Mouse (Mus musculus): Measurements from ENCODE around the gene Cryzl2.
A peak's percentile ranks its signal among the peaks of the same experiment; 100 is the strongest.

Cryzl2 gene

DNA sequence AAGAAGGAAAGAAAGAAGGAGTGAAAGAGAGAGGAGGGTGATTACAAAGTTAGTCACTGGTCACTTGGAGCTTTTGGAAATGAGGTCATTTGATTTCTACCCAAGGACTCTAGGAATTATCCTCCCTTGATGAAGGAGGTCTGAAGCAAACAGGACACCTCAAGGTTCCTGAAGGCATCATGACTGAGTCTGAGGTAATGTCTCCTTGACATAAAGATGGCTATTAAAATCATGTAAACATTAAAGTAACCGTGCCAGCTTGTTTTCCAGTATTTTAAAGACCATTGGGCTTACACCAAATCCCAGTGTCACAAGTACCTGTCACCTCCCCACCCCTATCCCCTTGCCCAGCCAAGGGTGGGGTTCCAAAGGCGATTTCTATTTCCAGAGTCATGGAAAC, 20.1 kb upstream of the Cryzl2 start:
- TF ChIP-seq NANOG (IDR thresholded peaks at IDR 0.05; ENCODE audit: borderline replicate concordance, low read length) = no peak
- no peak for TF ChIP-seq POU5F1 (IDR thresholded peaks at IDR 0.05; ENCODE audit: borderline replicate concordance, low read length)
- no peak for TF ChIP-seq CTCF (conservative IDR thresholded peaks at IDR 0.05; ENCODE audit: low read length)
- no peaks in the 10 kb centered on the region for H3K36me3 ChIP-seq (ENCODE audit: insufficient read depth, low read length)
- peaks cover 49% of the 10 kb centered on the region for H3K4me1 ChIP-seq (replicated peaks; ENCODE audit: low read depth, low read length)
- no peak overlapping the region for H3K4me3 ChIP-seq (replicated peaks; ENCODE audit: low read length)
- no peaks in the 10 kb centered on the region for H3K9me3 ChIP-seq (ENCODE audit: low read length)
- H3K27me3 ChIP-seq (ENCODE audit: insufficient read depth, low read length) = no peaks in the 10 kb centered on the region

DNA sequence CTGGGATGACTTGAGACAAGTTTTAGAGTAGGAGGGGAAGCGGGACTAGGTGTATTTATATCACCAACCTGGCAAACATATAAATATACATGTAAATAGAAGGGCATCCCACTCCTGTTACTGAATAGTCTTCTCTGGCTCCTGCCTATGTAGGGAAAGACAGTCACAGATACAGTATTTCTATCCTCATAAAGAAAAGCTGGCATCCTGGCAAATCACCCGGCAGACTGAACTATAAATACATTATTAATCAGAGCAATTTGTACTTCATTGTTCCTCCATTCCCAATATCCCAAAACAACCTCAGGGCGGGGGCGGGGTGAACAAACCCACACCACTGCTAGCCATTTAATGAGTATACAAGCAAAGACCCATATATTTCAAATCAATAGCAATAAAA, 19.3 kb upstream of the Cryzl2 start:
- Histone ChIP-seq H3K4me3 (replicated peaks; ENCODE audit: low read length) (no peak overlapping the region), H3K36me3 (ENCODE audit: insufficient read depth, low read length) (no peaks in the 10 kb centered on the region), H3K9me3 (ENCODE audit: low read length) (no peaks in the 10 kb centered on the region), H3K27me3 (ENCODE audit: insufficient read depth, low read length) (no peaks in the 10 kb centered on the region), H3K4me1 (replicated peaks; ENCODE audit: low read depth, low read length) (peaks cover 49% of the 10 kb centered on the region)
- TF ChIP-seq NANOG (IDR thresholded peaks at IDR 0.05; ENCODE audit: borderline replicate concordance, low read length) (no peak), POU5F1 (IDR thresholded peaks at IDR 0.05; ENCODE audit: borderline replicate concordance, low read length) (no peak), CTCF (conservative IDR thresholded peaks at IDR 0.05; ENCODE audit: low read length) (no peak)

DNA sequence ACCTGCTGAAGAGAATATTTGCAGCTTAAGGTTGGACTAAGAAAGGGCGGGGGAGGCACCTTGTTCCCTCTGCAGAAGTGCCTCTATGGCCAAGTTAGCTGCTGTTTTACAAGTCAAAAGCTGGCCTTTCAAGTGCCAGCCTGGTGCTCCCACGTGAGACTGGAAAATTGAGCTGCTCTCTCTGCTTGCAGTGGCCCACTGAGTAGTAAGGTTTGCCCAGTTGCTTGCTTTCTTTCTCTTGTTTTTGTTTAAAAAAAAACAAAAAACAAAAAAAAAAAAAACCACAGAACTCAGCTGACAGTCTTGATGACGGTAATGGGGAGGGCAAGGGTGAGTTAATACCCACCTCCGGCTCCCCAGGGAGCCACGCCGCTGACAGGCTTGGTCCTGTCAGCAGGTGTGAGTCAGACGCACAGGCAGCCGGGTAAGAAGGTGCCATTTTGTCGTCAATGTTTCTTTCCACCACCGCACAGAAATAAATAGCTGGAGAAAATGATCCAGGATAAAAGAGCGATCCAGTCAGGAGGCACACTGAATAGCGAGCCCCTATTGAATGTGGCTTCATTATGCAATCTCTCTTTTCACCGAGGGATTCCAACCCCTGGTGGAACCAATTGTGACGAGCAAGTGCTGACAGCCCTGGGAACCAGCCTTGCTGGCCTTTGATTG, 18.3 kb upstream of the Cryzl2 start:
- Histone ChIP-seq H3K4me3 (replicated peaks; ENCODE audit: low read length) (peak overlapping the region; percentile 49), H3K36me3 (ENCODE audit: insufficient read depth, low read length) (no peaks in the 10 kb centered on the region), H3K27me3 (ENCODE audit: insufficient read depth, low read length) (no peaks in the 10 kb centered on the region), H3K4me1 (replicated peaks; ENCODE audit: low read depth, low read length) (peaks cover 53% of the 10 kb centered on the region), H3K9me3 (ENCODE audit: low read length) (no peaks in the 10 kb centered on the region)
- TF ChIP-seq CTCF (conservative IDR thresholded peaks at IDR 0.05; ENCODE audit: low read length) = no peak
- TF ChIP-seq NANOG (IDR thresholded peaks at IDR 0.05; ENCODE audit: borderline replicate concordance, low read length) = no peak
- no peak for TF ChIP-seq POU5F1 (IDR thresholded peaks at IDR 0.05; ENCODE audit: borderline replicate concordance, low read length)

DNA sequence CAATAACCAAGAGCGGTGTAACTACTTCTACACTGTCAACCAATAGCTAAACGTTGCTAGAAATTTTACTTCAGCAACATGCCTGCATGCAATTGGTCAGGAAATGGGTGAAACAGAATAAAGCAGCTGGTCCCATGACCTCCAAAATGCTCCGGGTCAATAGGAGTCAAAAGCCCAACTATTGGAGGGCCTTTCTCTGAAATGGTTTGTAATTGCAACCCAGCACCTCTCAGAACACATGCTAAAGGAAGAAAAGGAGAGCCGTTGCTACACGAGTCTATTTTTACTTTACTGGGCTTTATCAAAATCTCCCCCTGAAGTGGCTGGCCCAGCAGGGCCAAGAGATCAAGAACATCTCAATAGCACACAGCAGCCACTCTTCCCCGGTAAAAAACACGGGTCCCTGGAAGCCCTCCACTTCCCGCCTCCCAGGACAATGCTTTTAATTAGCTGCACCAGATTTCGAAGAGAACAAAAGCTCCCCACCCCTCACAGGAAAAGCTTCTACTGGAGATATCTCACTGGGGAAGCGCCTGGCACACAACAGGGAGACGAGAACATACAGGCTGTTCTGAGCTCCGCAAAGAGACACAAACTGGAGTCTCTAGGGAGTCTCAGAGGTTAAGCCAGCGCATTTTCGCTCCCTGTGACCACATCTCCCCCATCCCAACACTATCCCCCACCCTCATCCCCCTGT, 15.2 kb upstream of the Cryzl2 start:
- Histone ChIP-seq H3K9me3 (ENCODE audit: low read length) (no peaks in the 10 kb centered on the region), H3K36me3 (ENCODE audit: insufficient read depth, low read length) (no peaks in the 10 kb centered on the region), H3K4me1 (replicated peaks; ENCODE audit: low read depth, low read length) (peaks cover 54% of the 10 kb centered on the region), H3K4me3 (replicated peaks; ENCODE audit: low read length) (peak overlapping the region; percentile 52), H3K27me3 (ENCODE audit: insufficient read depth, low read length) (peaks cover 3% of the 10 kb centered on the region; the same call in 1 of the 2 replicates)
- no peak for TF ChIP-seq NANOG (IDR thresholded peaks at IDR 0.05; ENCODE audit: borderline replicate concordance, low read length)
- no peak for TF ChIP-seq POU5F1 (IDR thresholded peaks at IDR 0.05; ENCODE audit: borderline replicate concordance, low read length)
- TF ChIP-seq CTCF (conservative IDR thresholded peaks at IDR 0.05; ENCODE audit: low read length) = no peak

DNA sequence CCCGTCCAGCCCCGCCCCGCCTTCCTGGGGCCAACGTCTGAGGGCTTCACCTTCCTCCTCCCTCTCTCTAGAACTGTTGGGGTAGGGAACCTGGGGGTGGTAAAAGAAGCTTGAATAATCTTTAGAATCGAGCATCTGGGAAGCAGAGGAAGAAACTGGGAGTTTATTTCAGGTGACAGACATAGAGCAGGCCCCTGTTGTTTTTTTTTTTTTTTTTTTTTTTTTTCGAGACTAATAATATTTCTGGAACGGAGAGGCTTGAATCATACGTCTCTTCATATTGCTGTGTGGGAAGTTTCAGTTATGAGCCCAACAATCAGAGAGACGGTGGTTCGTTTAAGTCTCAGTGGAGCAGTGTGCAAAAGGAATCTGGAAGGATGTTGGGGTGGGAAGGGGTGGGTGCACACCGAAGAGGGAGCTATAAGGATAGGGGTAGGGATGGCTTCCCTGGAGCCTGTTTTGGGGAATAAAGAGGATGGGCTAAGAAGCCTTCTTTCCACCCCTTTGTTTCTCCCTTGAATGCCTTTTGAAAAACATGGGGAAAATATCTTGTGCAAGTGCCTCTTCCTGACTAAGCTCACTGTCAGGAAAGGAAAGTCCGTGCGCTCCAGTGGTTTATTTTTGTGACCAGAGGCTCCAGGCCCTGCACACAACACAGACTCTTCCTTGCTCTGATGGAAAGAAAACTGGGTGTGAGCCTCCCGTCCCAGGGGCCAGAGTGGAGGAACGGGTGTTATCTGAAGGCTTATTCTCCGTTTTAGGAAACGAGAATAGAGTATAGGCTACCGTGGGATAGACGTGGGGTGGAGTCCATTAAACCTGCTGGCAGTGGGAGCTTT, 14.4 kb upstream of the Cryzl2 start:
- TF ChIP-seq NANOG (IDR thresholded peaks at IDR 0.05; ENCODE audit: borderline replicate concordance, low read length) (no peak), CTCF (conservative IDR thresholded peaks at IDR 0.05; ENCODE audit: low read length) (no peak), POU5F1 (IDR thresholded peaks at IDR 0.05; ENCODE audit: borderline replicate concordance, low read length) (no peak)
- Histone ChIP-seq H3K27me3 (ENCODE audit: insufficient read depth, low read length) (peaks cover 9% of the 10 kb centered on the region; the same call in 1 of the 2 replicates), H3K36me3 (ENCODE audit: insufficient read depth, low read length) (no peaks in the 10 kb centered on the region), H3K4me1 (replicated peaks; ENCODE audit: low read depth, low read length) (peaks cover 51% of the 10 kb centered on the region), H3K4me3 (replicated peaks; ENCODE audit: low read length) (peak overlapping the region; percentile 52), H3K9me3 (ENCODE audit: low read length) (no peaks in the 10 kb centered on the region)

DNA sequence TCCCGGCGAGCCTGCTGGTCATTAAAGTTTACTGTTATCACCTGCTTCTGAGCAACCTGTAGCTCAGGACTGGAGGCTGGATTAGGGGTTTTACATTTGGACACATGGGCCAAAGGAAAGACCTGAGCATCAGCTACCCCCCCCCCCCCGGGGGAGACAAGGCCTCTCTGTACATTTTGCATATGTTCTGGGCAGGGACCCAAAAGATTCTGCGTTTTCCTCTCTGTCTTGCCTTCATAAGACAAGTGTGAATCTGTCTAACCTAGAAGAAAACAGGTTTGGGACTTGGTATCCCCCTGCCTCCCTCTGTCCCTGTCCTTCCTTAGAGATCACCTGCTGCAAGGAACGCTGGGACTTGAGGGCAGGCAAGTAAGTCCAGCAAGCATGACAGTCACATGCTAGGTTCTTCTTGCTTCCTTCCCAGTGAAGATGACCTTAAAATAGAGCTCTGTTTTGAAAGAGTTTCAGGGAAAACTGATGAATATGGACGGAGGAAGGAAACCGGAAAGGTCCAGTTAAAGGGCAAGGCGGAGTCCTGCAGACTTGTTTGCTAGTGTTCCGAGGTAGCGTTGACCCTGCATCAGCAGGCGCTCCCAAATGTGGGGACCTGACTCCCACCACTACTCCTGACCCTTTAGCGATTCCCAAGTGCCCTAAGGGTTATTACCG, 13.6 kb upstream of the Cryzl2 start:
- 0 out of 2 replicates have a peak overlapping the region, but pooled peaks have one; percentile 21 for H3K4me3 ChIP-seq (replicated peaks; ENCODE audit: low read length)
- H3K9me3 ChIP-seq (ENCODE audit: low read length) = no peaks in the 10 kb centered on the region
- TF ChIP-seq POU5F1 (IDR thresholded peaks at IDR 0.05; ENCODE audit: borderline replicate concordance, low read length) (no peak), NANOG (IDR thresholded peaks at IDR 0.05; ENCODE audit: borderline replicate concordance, low read length) (no peak), CTCF (conservative IDR thresholded peaks at IDR 0.05; ENCODE audit: low read length) (no peak)
- no peaks in the 10 kb centered on the region for H3K36me3 ChIP-seq (ENCODE audit: insufficient read depth, low read length)
- H3K27me3 ChIP-seq (ENCODE audit: insufficient read depth, low read length) = peaks cover 13% of the 10 kb centered on the region; the same call in 1 of the 2 replicates
- peaks cover 48% of the 10 kb centered on the region for H3K4me1 ChIP-seq (replicated peaks; ENCODE audit: low read depth, low read length)

DNA sequence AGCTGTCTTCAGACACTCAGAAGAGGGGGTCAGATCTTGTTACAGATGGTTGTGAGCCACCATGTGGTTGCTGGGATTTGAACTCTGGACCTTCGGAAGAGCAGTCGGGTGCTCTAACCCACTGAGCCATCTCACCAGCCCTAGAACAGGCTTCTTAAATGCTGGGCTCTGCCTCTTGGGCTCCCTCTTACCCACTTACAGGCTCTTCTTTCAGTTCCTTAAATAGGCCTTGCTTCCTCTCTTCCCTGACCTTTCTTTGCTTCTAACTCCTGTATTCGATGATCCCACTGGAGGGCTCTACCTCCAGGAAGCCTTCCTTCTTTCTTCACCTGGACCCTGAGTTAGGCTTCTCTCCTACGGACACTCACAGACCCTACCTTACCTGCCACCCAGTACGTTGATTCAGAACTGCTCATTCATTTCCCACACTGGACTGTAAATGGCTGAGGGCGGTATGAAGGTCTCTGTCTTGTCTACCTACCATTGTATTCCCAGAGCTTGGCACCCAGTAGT, 12.9 kb upstream of the Cryzl2 start:
- Histone ChIP-seq H3K36me3 (ENCODE audit: insufficient read depth, low read length) (no peaks in the 10 kb centered on the region), H3K9me3 (ENCODE audit: low read length) (no peaks in the 10 kb centered on the region), H3K4me3 (replicated peaks; ENCODE audit: low read length) (no peak overlapping the region), H3K4me1 (replicated peaks; ENCODE audit: low read depth, low read length) (peaks cover 48% of the 10 kb centered on the region), H3K27me3 (ENCODE audit: insufficient read depth, low read length) (peaks cover 16% of the 10 kb centered on the region; the same call in 1 of the 2 replicates)
- TF ChIP-seq NANOG (IDR thresholded peaks at IDR 0.05; ENCODE audit: borderline replicate concordance, low read length) (no peak), CTCF (conservative IDR thresholded peaks at IDR 0.05; ENCODE audit: low read length) (no peak), POU5F1 (IDR thresholded peaks at IDR 0.05; ENCODE audit: borderline replicate concordance, low read length) (no peak)
